Mouse (Mus musculus) bone marrow, adult 2 months (tissue): ENCODE measurements at regions not wholly inside any gene's neighbourhood (a gene's known extent, or its start where the extent isn't known, plus 50 kb on each side); places are given as distances from the start of the nearest gene placed in this dataset.

Source experiments
- CTCF ChIP-seq: fragments of 200-500 bp; IDR thresholded peaks from 2 replicates; pipeline ENCODE4 v1.5.1; 2011; ENCODE audit warnings: low read length, control low read depth; ENCODE audit not compliant: control insufficient read depth, insufficient read depth
- POLR2A ChIP-seq: fragments of 200-500 bp; IDR thresholded peaks from 2 replicates; pipeline ENCODE4 v1.6.1; 2011; ENCODE audit warnings: low read depth, mild to moderate bottlenecking, control low read depth, low read length, borderline replicate concordance; ENCODE audit not compliant: control insufficient read depth

DNA sequence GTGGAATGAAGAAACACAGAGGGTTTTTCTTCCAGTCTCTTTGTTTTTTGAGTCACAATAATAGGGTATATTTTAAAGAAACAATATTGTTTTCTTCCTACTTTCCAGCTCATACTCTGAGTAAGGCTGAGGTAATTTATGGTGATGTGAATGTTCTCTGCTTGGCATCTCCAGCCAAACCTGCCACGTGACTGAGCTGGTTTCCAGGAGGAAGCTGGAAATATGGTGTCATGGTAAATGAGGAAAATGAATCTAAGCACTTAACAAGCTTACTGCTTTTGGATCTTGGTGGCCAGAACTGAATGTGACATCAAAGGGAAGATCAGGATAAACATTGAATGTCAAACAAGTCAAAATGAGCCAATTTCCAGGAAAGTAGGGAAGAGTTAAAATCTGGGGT lies 215.8 kb upstream of the Sp8 start:
- TF ChIP-seq POLR2A, result no peak
- TF ChIP-seq CTCF, result no peak
